Mouse (Mus musculus) small intestine, adult 2 months (tissue): Measurements from ENCODE around the gene Tnpo2.
A peak's percentile ranks its signal among the peaks of the same experiment; 100 is the strongest.

Experiments
- CTCF ChIP-seq: fragments of 200-500 bp; IDR thresholded peaks from 2 replicates; pipeline ENCODE4 v1.5.1; 2012; ENCODE audit warnings: low read depth, mild to moderate bottlenecking, control low read depth, inconsistent platforms, low read length, moderate library complexity, mixed read lengths; ENCODE audit not compliant: insufficient replicate concordance, insufficient read length; ENCODE audit errors: extremely low read depth
- POLR2A ChIP-seq: fragments of 200-500 bp; IDR thresholded peaks from 2 replicates; pipeline ENCODE4 v1.6.1; 2012; ENCODE audit warnings: low read depth, mild to moderate bottlenecking, control low read depth, inconsistent platforms, low read length, moderate library complexity

DNA sequence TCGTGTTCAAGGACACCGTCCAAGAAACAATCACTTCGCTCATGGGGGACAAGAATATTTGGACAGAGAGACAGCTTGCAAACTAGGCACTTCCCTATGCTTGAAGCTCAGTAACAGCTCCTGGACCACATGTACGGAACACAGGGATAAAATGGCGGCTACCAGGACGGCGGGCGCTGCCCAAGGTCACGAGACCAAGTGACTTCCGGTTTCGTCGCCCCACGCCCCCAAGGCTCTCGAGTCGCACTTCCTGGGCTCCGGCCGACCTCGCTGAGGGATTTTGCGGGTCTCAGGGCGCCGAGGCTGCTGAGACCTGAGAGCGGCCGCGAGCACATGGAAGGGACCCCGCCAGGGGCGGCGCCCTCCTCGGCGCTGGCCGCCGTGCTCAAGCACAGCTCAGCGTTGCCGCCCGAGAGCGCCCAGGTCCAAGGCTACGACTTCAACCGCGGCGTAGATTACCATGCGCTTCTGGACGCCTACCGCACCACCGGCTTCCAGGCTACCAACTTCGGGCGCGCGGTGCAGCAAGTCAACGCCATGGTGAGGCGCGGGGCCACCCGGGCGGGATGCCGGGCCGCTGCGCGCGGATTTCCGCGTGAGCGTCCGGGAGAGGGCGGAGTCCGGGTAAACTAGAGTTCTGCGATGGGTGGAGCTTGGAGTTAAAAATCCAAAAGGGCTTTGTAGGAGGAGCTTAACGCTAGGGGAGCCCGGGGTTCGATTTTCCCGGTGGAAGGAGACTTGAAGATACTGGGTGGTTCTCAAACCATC is 35.0 kb downstream of the Tnpo2 start, which contains the start of gene Dhps:
- TF ChIP-seq CTCF = no peak
- peak; percentile 84 for TF ChIP-seq POLR2A
